Mouse (Mus musculus): Measurements from ENCODE around the gene Ccr9.
"Not testable (repeated sequence)": the region's sequence is repeated elsewhere in the genome, so short reads cannot be mapped to it uniquely, and the experiment has no call there.

The Ccr9 gene

DNA sequence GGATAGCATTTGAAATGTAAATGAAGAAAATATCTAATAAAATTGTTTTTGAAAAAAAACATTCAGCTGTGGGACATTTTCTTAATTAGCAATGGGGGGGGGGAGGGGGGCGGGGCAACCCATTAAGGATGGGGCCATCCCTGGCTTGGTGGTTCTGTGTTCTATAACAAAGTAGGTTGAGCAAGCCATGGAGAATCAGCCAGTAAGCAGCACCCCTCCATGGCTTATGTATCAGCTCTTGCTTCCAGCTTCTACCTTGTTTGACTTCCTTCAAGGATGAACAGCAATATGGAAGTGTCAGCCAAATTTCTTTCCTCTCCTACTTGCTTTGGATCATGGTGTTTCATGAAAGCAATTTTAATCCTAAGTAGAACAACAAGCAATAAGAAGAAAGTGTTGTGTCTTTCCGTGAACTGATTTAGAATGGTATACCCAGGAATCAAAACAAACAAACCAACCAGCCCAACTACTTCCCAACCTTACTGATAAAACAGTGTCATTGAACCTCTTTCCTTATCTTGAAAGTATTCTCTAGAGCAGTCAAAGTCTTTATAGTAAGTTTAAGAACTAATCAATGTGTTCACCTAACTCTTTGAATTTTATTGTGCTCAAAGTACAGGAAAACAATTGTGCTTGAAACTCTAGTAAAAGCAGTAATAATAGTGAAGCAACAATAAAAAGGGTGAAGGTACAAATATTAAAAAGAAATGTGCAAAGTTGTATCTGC lies 28.3 kb upstream of the Ccr9 start:
- no peaks in the 10 kb centered on the region for H3K36me3 ChIP-seq (ENCODE audit: insufficient read depth, low read length)
- TF ChIP-seq POU5F1 (IDR thresholded peaks at IDR 0.05; ENCODE audit: borderline replicate concordance, low read length), result no peak
- no peak for TF ChIP-seq CTCF (conservative IDR thresholded peaks at IDR 0.05; ENCODE audit: low read length)
- TF ChIP-seq NANOG (IDR thresholded peaks at IDR 0.05; ENCODE audit: borderline replicate concordance, low read length), result no peak
- H3K4me3 ChIP-seq (replicated peaks; ENCODE audit: low read length), result no peak overlapping the region
- no peaks in the 10 kb centered on the region for H3K27me3 ChIP-seq (ENCODE audit: insufficient read depth, low read length)
- no peaks in the 10 kb centered on the region for H3K4me1 ChIP-seq (replicated peaks; ENCODE audit: low read depth, low read length)
- H3K9me3 ChIP-seq (ENCODE audit: low read length), result no peaks in the 10 kb centered on the region

DNA sequence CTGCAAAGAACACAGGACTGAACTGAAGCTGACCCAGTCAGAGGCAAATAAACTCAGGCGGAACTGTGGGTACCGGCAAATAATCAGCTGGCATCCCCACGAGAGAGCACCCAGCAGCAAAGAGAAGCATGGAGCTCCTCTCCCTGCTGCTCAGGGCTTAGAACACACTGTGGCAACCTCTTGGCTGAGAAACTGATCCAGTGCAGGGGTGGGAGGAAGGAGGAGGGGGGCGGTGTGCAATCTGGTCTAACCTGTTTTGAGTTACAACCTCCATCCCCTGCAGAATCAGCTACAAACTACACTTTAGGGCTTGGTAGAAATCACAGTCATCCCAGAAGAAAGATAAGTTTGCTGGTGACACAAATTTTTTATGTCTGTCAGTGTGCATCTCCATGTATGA lies 26.9 kb upstream of the Ccr9 start:
- TF ChIP-seq CTCF (conservative IDR thresholded peaks at IDR 0.05; ENCODE audit: low read length) (no peak), NANOG (IDR thresholded peaks at IDR 0.05; ENCODE audit: borderline replicate concordance, low read length) (no peak), POU5F1 (IDR thresholded peaks at IDR 0.05; ENCODE audit: borderline replicate concordance, low read length) (no peak)
- no peaks in the 10 kb centered on the region for H3K27me3 ChIP-seq (ENCODE audit: insufficient read depth, low read length)

DNA sequence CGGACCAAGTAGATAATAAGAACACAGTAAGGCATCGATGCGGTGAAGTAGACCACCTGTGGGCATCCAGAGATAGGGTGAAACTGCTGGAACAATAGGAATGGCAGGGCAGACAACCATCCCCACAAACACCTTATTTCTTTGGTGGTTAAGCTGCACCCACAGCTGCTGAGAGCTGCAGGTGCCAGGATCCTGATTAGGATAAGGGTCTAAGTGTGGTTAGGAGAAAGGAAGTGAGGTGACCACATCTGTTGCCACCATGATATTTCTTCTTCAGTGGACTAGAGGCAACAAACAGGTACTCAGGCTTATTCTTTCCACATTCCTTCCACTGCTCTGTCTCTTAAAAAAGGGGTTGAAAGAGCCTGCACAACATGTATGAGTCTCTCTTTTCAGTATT lies 20.8 kb upstream of the Ccr9 start:
- Histone ChIP-seq H3K9me3 (ENCODE audit: low read length) (no peaks in the 10 kb centered on the region), H3K4me1 (replicated peaks; ENCODE audit: low read depth, low read length) (no peaks in the 10 kb centered on the region), H3K27me3 (ENCODE audit: insufficient read depth, low read length) (no peaks in the 10 kb centered on the region), H3K36me3 (ENCODE audit: insufficient read depth, low read length) (no peaks in the 10 kb centered on the region), H3K4me3 (replicated peaks; ENCODE audit: low read length) (no peak overlapping the region)
- TF ChIP-seq NANOG (IDR thresholded peaks at IDR 0.05; ENCODE audit: borderline replicate concordance, low read length), result no peak
- TF ChIP-seq CTCF (conservative IDR thresholded peaks at IDR 0.05; ENCODE audit: low read length), result no peak
- TF ChIP-seq POU5F1 (IDR thresholded peaks at IDR 0.05; ENCODE audit: borderline replicate concordance, low read length), result no peak

More for the DNA sequence above, 26.9 kb upstream of the Ccr9 start:
- Histone ChIP-seq H3K9me3 (ENCODE audit: low read length) (no peaks in the 10 kb centered on the region), H3K4me3 (replicated peaks; ENCODE audit: low read length) (peak overlapping the region; percentile 26; the same call in 1 of the 2 replicates), H3K36me3 (ENCODE audit: insufficient read depth, low read length) (no peaks in the 10 kb centered on the region), H3K4me1 (replicated peaks; ENCODE audit: low read depth, low read length) (no peaks in the 10 kb centered on the region)

DNA sequence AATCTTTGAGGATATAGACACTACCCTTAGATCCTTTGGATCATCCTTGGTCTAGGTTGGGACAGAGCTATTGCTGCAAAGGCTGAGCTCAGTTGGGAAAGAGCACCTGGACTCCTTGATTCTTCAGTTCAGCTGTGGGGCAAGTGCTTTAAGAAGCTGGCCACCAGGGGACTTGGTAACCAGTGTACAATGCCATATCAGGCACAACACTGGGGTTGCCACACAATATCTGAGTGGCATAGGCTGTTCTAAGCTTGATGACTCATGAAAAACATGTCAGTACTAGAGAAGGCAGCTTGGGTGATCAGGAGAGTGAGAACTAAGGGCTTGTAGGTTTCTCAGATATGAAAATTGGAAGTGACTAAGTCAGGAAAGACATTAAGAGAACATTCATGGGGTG lies 19.3 kb upstream of the Ccr9 start:
- Histone ChIP-seq H3K27me3 (ENCODE audit: insufficient read depth, low read length) (no peaks in the 10 kb centered on the region), H3K4me3 (replicated peaks; ENCODE audit: low read length) (no peak overlapping the region), H3K36me3 (ENCODE audit: insufficient read depth, low read length) (no peaks in the 10 kb centered on the region), H3K9me3 (ENCODE audit: low read length) (no peaks in the 10 kb centered on the region), H3K4me1 (replicated peaks; ENCODE audit: low read depth, low read length) (peaks cover 6% of the 10 kb centered on the region)
- TF ChIP-seq NANOG (IDR thresholded peaks at IDR 0.05; ENCODE audit: borderline replicate concordance, low read length) (no peak), CTCF (conservative IDR thresholded peaks at IDR 0.05; ENCODE audit: low read length) (no peak), POU5F1 (IDR thresholded peaks at IDR 0.05; ENCODE audit: borderline replicate concordance, low read length) (no peak)

DNA sequence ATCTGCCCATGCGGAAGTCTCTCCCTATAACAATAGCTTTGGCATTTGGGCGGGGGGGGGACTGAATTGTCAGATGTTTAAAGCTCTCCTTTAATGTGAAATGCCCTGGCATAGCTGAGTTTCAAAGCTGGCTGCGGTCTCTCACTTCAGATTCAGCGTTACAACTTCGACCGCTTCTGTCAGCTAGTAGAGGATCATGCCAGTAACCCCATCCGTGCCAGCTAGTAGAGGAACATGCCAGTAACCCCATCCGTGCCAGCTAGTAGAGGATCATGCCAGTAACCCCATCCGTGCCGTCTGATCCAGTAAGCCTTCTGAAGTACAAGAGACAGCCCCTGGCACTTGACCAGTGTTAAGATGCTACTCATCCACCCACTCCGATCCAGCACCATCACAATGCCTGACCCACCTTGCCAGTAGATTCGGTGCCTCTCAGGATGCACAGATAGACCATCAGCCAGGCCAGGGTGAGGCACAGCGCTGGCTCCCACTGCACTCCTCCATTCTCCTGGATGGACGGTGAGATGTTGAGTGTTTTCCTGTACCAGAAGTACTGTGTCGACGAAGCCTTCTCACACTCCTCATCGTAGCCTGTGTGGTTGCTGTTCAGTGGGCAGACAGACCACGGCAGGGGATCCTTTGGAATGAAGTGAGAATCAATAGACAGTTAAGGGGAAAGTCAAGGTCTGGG lies 18.1 kb upstream of the Ccr9 start:
- not testable (repeated sequence) for H3K36me3 ChIP-seq (ENCODE audit: insufficient read depth, low read length); H3K9me3 ChIP-seq (ENCODE audit: low read length); H3K27me3 ChIP-seq (ENCODE audit: insufficient read depth, low read length); H3K4me1 ChIP-seq (replicated peaks; ENCODE audit: low read depth, low read length); H3K4me3 ChIP-seq (replicated peaks; ENCODE audit: low read length)

DNA sequence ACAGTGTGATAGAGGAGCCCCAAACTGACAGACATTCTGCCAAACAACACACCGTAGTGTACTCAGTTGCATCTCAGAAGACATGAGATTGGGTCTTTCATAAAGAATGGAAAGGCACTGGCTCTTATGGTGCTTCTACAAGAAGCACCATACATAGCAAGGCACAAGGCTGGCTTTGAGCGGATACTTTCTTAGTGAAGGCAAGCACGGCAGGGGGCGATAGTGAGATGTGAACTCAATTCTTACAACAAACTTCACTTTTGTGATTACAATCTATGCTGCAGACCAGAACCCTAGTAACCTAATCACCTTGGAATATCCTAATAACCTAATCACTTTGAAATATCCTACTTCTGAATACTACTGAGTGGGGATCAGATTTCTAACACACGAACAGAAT lies 12.6 kb upstream of the Ccr9 start:
- peaks cover 8% of the 10 kb centered on the region for H3K4me1 ChIP-seq (replicated peaks; ENCODE audit: low read depth, low read length)
- H3K4me3 ChIP-seq (replicated peaks; ENCODE audit: low read length), result no peak overlapping the region
- no peaks in the 10 kb centered on the region for H3K36me3 ChIP-seq (ENCODE audit: insufficient read depth, low read length)
- H3K9me3 ChIP-seq (ENCODE audit: low read length), result no peaks in the 10 kb centered on the region
- TF ChIP-seq CTCF (conservative IDR thresholded peaks at IDR 0.05; ENCODE audit: low read length) (no peak), POU5F1 (IDR thresholded peaks at IDR 0.05; ENCODE audit: borderline replicate concordance, low read length) (no peak), NANOG (IDR thresholded peaks at IDR 0.05; ENCODE audit: borderline replicate concordance, low read length) (no peak)
- no peaks in the 10 kb centered on the region for H3K27me3 ChIP-seq (ENCODE audit: insufficient read depth, low read length)

DNA sequence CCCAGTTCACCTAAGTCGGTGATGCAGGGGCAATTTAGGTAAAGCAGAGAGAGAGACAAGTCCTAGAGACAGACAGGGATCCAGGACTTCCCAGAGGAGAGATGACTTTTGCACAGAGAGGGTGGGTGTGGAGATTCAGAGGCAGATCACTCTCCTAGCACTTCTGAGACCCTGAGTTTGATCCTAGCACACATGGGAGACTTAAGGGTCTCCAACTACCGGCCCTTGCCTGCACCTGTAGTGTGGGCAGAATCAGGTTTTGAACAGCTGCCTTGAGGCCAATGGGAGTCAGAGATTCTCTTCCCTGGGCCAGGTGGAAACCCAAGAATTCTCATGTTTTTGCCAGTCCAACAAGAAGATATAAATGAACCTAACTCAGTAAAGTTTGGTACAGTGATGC lies 959 bp downstream of the Ccr9 start:
- no peaks in the 10 kb centered on the region for H3K36me3 ChIP-seq (ENCODE audit: insufficient read depth, low read length)
- H3K27me3 ChIP-seq (ENCODE audit: insufficient read depth, low read length), result peaks cover 66% of the 10 kb centered on the region
- peak overlapping the region; percentile 74 for H3K4me3 ChIP-seq (replicated peaks; ENCODE audit: low read length)
- TF ChIP-seq CTCF (conservative IDR thresholded peaks at IDR 0.05; ENCODE audit: low read length), result no peak
- TF ChIP-seq POU5F1 (IDR thresholded peaks at IDR 0.05; ENCODE audit: borderline replicate concordance, low read length), result no peak
- TF ChIP-seq NANOG (IDR thresholded peaks at IDR 0.05; ENCODE audit: borderline replicate concordance, low read length), result no peak
- H3K9me3 ChIP-seq (ENCODE audit: low read length), result no peaks in the 10 kb centered on the region
- peaks cover 11% of the 10 kb centered on the region for H3K4me1 ChIP-seq (replicated peaks; ENCODE audit: low read depth, low read length)

DNA sequence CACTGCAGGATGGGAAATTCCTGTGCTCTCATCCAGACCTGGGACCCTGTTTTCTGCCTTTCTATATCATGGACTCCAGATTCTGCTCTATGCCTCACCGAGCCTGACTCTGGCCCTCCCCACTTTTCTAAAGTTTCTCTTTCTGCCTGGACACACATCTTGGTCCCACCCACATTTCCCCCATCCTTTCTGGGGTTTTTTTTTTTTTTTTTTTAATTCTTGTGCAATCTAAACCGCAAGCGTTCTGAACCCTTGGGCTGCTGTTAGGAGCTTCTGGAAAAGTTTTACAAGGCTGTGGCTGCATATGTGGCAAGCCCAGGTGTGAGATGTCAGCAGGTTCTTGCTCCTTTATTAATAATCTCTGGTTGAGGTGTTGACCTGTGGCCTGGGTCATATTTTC lies 5.5 kb downstream of the Ccr9 start:
- Histone ChIP-seq H3K36me3 (ENCODE audit: insufficient read depth, low read length) (no peaks in the 10 kb centered on the region), H3K4me1 (replicated peaks; ENCODE audit: low read depth, low read length) (peaks cover 6% of the 10 kb centered on the region), H3K4me3 (replicated peaks; ENCODE audit: low read length) (no peak overlapping the region), H3K27me3 (ENCODE audit: insufficient read depth, low read length) (peaks cover 27% of the 10 kb centered on the region), H3K9me3 (ENCODE audit: low read length) (no peaks in the 10 kb centered on the region)
- TF ChIP-seq NANOG (IDR thresholded peaks at IDR 0.05; ENCODE audit: borderline replicate concordance, low read length) (no peak), CTCF (conservative IDR thresholded peaks at IDR 0.05; ENCODE audit: low read length) (no peak), POU5F1 (IDR thresholded peaks at IDR 0.05; ENCODE audit: borderline replicate concordance, low read length) (no peak)

DNA sequence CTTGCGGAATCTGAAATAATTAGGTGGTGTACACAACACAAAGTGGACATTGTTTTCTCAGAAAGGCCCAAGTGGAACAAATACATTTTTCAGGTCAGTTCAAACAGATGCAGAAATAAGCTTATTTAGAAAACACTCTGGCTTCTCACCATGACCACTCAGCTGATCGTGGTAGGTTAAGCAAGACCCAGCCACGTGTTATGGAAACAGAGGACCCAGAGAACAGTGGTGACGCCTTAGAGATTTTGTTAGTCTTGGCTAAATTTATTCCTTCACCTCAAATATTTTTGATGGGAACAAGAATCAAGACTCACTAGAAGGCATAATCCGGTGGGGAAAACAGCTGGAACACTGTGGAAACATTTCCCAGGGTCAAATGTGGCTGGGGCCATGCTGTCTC lies 8.0 kb downstream of the Ccr9 start:
- Histone ChIP-seq H3K4me3 (replicated peaks; ENCODE audit: low read length) (no peak overlapping the region), H3K4me1 (replicated peaks; ENCODE audit: low read depth, low read length) (no peaks in the 10 kb centered on the region), H3K27me3 (ENCODE audit: insufficient read depth, low read length) (peaks cover 8% of the 10 kb centered on the region), H3K9me3 (ENCODE audit: low read length) (no peaks in the 10 kb centered on the region), H3K36me3 (ENCODE audit: insufficient read depth, low read length) (no peaks in the 10 kb centered on the region)
- TF ChIP-seq NANOG (IDR thresholded peaks at IDR 0.05; ENCODE audit: borderline replicate concordance, low read length), result no peak
- no peak for TF ChIP-seq POU5F1 (IDR thresholded peaks at IDR 0.05; ENCODE audit: borderline replicate concordance, low read length)
- no peak for TF ChIP-seq CTCF (conservative IDR thresholded peaks at IDR 0.05; ENCODE audit: low read length)
